Comparison of ENCODE assay signal across 18 mouse cellular contexts in genomic region chr9:62203556-62203955, GRCm38 (mm10).
DNase-seq lines count a peak whose midpoint lies in the region; ATAC-seq lines count a peak whose summit lies in the region.
"Had no signal": no experiment of that assay in that cellular context is flagged by ENCODE, and none has a peak within 500 bp of the region (broad histone marks: within the 10 kb centered on the region; RNA-seq: fewer than 3 reads in every experiment).

No protein-coding gene starts in this region.

- no peak for ATAC-seq in CD4-positive, CD25-positive, alpha-beta regulatory T cell, adult 4 months
- ATAC-seq: forebrain, embryonic 13.5 days; intestine, postnatal 0 days had no signal

- DNase-seq in frontal cortex, adult 2 months (ENCODE audit: extremely low spot score in 1 of 2, low spot score in 1 of 2): peak; percentile 49 to 65
- no peak for DNase-seq in frontal cortex, postnatal 14 days (ENCODE audit: low spot score in 2 of 2)
- DNase-seq in left cerebral cortex, postnatal 36 days (ENCODE audit: low spot score in 2 of 2): peak; percentile 51 to 63
- no peak for DNase-seq in left cerebral cortex, postnatal 10 days (ENCODE audit: extremely low spot score in 1 of 2, low spot score in 2 of 2)
- DNase-seq in right cerebral cortex, adult 2 months (ENCODE audit: low spot score in 2 of 2): peak; percentile 59 to 62
- DNase-seq in right cerebral cortex, postnatal 14 days: no peak
- peak; percentile 41 to 45 for DNase-seq in right cerebral cortex, postnatal 36 days (ENCODE audit: low spot score in 2 of 2)
- DNase-seq: adrenal gland, postnatal 25 days; cerebellum, adult 11 months; cerebellum, postnatal 36 days; embryo, embryonic 11 days; heart, postnatal 10 days; kidney, postnatal 25 days; liver; thymus, postnatal 25 days had no signal

- intact Hi-C loops in left cerebral cortex, postnatal 36 days (cut with DNase I): loop anchor here (2.0 kb wide), 1 partner anchor 19 kb away; no protein-coding TSS in a partner anchor
- intact Hi-C loops in left cerebral cortex, postnatal 10 days (cut with DNase I): no loop called here

Comparison
In these comparisons a context has a peak if more than half of its experiments do, and no peak if none do; other contexts are left out.
1. DNase-seq: peak in frontal cortex, adult 2 months (2 of 2), left cerebral cortex, postnatal 36 days (2 of 2), right cerebral cortex, adult 2 months (2 of 2) and right cerebral cortex, postnatal 36 days (2 of 2); none in frontal cortex, postnatal 14 days (0 of 2), left cerebral cortex, postnatal 10 days (0 of 2) and right cerebral cortex, postnatal 14 days (single experiment).